Mouse (Mus musculus) monocyte, adult 2 months (primary cell): ENCODE results near the gene Thegl.
A peak's percentile ranks its signal among the peaks of the same experiment; 100 is the strongest.
"Not testable (repeated sequence)": the region's sequence is repeated elsewhere in the genome, so short reads cannot be mapped to it uniquely, and the experiment has no call there.

Source experiments
- DNase-seq, 2 experiments: peaks; one replicate each; pipeline ENCODE4 v3.0.0; 2022; ENCODE audit warnings: low spot score in 2 of 2, low read depth in 1 of 2

Thegl gene

DNA sequence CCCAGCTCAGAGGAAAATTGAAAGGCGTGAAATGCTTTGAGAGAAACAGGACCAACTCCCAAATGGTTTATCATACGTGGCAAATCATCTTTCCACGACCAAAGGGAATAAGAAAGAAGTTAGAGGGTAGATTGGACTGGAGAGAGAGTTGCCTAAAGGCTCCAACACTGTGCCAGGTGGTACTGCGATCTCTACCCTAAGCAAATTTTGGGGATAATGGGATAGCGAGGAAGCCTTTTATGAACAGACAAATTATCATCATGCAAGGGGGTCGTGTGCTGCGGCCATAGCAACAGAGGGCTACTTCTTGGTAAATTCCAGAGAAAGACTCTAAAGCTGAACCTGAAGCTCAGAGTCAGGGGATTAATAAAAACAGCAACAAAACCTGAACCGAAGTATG, 78.1 kb downstream of the Thegl start:
- no peak for DNase-seq

DNA sequence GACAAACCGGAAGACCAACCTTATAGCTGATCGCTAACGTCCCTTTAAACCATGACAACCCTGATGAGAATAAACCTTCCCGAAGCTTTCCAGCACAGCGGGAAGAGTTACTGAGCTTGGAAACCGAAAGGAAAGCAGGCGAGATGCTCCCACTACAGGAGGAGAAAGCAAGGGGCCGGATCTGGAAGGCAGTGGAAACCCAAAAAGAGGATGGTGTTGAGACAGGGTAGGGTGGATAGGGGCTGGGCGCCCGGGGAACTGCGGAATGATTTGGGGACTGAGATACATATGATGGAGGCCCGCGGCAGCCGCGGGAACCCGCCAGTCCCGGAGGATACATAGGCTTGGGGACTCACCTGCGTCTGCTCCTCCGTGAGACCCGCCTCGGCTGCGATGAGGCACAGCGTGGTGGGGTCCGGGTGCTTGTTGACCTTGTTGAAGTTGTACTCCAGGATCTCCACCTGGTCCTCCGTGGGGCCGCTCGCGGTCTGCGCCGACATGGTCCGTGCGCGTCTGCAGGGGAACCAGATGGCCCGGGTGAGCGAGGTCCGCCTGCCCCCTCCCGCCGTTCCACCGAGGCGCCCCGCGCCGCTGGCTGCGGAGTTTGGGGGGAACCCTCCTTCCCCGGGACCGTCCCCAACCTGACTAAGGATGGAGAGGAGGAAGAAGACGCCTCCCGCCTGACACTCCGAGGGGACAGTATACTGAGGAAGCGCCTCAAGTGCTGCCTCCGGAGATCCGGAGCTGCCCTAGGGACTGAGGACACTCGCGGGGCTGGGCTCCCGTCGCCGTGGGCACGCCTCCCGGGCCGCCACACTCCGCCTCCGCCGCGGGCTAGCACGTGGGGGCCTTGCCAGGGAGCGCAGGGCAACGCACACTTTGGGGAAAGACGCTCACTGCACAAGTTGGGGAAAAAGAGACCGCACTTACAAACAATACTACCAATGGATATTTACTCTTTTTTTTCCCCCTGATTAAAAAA, 79.0 kb downstream of the Thegl start:
- DNase-seq: peak; percentile 45 to 73

DNA sequence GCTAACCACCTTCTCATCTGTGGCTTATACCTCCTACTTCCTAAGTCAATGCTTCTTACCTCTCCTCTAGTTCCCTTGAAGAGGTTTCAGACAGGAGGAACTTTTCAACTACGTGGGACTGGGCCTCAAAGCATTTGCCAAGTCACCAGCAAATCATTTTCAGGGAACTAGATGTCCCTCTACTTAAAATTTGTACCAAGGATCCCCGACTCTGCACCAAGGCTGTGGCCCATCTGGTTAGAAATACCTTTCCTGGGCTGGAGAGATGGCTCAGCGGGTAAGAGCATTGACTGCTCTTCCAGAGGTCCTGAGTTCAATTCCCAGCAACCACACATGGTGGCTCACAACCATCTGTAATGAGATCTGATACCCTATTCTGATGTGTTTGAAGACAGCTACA, 80.4 kb downstream of the Thegl start:
- not testable (repeated sequence) for DNase-seq

DNA sequence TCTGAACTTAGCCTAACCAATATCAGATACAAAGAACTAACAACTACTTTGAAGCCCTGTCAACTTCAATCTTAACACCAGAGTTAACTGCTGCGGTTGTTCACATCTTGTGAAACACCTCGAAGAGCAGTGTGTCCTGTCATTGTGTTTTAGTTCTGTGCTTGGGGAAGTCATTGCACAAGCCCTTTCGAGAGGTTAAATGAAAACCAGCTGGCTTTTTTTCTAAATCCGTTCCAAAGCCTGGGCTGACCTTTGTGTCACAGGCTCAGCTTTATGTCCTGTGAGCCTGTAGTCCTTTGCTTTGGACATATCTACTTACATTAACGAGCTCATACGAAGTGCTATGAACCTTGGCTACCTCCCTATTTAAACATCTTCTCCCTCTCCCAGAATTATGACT, 81.9 kb downstream of the Thegl start:
- peak in 1 of 2 experiments; percentile 19 for DNase-seq

DNA sequence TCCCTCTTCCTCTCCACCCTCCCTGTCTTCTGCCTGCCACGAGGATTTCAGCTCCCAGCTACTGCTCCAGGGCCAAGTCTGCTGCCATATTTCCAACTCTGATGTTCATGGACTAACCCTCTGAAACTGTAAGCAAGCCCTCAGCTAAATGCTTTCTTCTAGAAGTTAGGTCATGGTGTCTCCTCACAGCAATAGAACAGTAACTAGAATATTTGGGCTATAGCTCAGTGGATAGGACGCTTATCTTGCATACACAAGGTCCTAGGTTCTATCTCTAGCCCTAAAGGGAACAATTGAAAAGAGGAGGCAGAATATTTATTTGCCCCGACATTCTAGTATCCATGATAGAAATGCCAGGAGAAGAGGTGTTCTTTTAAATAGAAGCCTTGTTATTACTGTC, 83.1 kb downstream of the Thegl start:
- no peak for DNase-seq

DNA sequence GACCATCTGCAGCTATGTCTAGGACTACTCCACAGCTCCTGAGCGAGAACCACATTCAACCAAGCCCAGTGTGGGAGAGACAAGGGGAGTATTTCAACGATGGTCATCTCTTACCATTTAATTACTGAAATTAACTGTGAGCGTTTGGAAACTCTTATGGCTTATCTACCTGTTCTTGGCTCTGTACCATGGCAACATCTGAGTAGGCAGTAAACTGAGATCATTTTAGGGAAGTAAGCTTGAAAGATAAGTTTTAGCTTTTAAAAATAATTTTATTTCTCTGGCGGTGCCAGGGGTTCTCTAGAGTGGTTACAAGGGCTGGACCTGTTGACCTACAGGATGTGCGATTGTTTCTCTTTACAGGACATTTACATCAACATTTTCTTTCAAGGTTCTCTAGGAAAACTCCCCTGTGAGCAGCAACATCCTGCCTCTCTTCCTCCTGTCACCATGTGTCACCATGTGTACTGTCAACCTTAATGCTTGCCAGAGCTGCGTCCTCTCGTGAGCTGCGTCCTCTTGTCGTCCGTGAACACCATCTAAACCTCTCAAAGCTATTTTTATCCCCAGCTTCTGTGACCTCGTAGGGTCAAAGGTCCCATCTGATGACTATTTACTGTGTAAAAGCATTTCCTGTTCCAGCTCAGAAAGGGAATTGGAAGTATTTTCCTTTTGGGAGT, 83.6 kb downstream of the Thegl start:
- no peak for DNase-seq

DNA sequence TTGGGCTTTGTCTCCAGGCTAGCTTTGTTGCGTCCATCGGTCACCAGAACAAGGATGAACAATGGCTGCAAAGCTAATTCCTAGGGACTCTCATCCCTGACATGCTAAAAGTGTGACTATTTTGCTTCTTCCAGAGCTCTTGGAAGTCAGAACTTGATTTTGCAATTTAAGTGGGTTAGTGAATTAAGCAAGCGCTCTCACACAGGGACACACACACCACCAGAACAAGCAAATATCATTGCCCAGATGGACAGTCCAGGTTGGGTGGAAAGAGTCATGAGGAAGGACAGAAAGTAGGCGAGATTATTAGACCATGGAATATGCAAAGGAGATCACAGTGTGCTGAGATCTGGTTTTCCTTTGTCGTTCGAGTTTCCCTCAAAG, 84.2 kb downstream of the Thegl start:
- DNase-seq: no peak

DNA sequence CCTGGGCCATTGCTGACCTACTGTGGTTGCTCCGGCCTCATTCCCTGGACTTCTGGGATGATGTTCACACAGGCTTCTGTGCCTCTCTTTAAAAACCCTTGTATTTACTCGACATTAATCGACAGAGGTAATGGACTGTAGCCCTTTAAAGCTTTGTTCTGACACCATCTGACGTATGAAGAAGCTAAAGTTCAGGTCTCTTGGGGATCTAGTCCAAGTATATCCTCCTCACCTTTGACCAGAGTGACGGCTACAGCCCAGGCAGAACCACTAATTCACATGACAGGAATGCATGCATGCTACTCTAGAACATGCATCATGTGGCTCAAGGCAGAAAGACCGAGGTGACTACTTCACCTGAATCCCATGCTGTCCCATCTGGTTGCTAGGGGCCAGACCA, 84.9 kb downstream of the Thegl start:
- no peak for DNase-seq

DNA sequence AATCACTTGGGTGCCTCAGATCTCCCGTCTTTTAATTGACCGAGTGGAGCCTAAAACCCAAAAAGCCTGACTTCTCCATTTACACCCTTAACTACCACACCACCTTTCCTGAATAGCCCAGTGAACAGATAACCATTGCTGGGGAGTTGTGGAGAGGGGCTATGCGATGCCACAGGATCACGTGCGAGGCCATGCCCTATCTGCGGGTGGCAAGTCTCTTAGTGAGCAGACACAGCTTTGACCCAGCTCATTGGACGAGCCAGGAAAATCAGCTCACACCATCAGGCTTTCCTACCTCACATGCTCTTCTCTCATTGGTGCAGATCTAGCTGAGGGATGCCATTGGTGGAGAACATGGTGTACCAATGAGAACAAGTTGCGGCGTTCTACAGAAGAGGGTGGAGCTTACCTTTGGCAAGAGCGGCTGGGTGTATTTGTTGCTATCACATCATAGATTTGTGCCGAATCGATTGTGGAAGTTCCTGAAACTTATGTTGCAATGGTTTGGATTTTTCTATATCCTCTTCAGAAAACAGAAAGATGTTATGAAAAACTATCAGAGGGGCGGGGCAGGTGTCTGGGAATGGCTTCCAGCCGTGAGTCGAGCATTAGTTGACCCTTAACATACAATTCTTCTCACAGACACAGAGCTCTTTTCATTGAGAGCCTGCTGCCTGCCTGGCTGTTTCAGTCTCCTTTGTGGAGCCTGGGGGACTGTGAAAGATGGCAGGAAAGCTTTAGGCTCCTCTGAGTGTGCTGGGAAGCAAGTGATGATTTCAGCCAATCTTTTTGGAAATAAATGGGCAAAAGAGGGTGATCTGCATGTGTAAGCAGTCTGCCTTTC, 86.9 kb downstream of the Thegl start:
- no peak for DNase-seq

DNA sequence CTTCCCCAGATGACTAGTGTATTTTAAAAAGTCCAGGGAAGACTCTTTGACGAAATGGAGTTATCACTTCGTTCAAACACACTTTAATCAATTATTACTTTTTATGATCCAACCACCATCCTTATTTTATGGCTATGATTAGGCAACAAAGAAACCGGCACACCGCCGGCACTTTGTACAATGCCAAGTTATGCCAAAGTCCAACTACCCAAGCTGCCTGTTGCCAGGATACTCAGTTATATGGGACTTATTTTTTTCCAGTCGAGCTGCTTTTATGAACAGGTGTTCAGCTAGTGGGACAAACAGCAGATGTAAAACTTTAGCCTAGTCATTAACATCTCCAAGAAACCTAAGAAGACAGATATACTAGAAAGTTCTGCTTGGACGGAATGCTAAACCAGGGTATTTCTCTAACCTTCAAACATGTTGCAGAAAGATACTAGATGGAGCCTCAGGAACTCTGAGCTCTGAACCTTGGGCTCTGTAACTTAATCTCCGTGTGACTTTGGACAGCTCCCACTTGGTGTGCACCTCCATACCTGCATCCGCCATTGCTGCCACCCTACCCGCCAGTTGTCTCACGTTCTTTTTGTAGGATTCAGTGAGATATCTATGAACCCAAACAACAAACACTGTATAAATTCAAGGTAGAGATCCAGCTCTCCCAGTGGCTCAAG, 91.5 kb downstream of the Thegl start:
- DNase-seq: no peak

DNA sequence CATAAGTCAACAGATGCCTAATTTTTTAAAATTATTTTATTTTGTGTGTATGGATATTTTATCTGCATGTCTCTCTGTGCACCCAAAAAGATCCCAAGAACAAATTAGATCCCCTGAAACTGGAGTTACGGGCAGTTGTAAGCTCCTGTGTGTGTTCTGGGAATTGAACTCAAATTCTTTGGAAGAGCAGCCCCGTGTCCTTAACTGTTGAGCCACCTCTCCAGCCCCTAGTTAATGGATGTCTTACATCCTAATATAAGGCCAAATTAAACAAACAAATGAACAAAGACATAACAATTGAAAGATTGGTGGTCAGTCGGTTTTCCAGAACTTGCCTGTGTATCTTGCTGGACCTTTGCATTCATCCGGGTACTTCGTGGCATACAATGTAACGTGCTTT, 93.0 kb downstream of the Thegl start:
- DNase-seq: no peak

DNA sequence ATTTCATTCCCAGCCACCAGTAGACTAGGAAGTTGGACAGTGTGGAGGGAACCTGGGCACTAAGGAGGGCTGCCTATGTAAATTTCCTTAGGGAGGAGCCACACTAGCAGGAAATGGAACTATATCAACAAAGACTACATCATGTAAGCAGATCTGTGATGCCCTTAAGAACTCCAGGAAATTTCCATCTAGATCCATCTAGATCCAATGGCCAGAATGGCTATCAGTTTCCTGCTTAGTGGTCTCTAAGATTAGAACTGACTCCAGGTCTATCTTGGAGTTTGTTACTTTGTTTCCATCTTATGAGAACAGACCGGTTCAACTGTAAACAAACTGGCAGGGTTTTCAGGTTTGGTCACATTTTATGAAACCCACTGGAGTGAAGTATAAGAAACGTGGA, 94.0 kb downstream of the Thegl start:
- DNase-seq: no peak
